Mouse (Mus musculus) megakaryocyte progenitor cell, adult 5-6 weeks (primary cell): ENCODE data around the gene Stat6. TPM values are rescaled to one million over a fixed set of nuclear protein-coding genes. Genes with fewer than 3 reads are reported as not detected.
A peak's percentile ranks its signal among the peaks of the same experiment; 100 is the strongest.

Source experiments
- ATAC-seq: replicated peaks from 2 replicates; pipeline ENCODE4 v1.8.0; 2016; ENCODE audit warnings: mild to moderate bottlenecking, moderate TSS enrichment, inconsistent platforms; ENCODE audit not compliant: poor library complexity
- total RNA-seq, 2 experiments: library from RNA; stranded (forward) in 1 of 2; stranded (reverse) in 1 of 2; fragments of 157-497, 149-512 nt in 1 of 2; fragments of 200-1000 nt in 1 of 2; gene quantifications; 2 replicates each; pipeline versions ENCODE4 v1.2.3 to v1.2.4; 2015 to 2017

Gene Stat6
- total RNA-seq (2015) = 27.3 and 29.6 TPM in 2 replicates
- total RNA-seq (2017) = 38.9 and 42.7 TPM in 2 replicates

DNA sequence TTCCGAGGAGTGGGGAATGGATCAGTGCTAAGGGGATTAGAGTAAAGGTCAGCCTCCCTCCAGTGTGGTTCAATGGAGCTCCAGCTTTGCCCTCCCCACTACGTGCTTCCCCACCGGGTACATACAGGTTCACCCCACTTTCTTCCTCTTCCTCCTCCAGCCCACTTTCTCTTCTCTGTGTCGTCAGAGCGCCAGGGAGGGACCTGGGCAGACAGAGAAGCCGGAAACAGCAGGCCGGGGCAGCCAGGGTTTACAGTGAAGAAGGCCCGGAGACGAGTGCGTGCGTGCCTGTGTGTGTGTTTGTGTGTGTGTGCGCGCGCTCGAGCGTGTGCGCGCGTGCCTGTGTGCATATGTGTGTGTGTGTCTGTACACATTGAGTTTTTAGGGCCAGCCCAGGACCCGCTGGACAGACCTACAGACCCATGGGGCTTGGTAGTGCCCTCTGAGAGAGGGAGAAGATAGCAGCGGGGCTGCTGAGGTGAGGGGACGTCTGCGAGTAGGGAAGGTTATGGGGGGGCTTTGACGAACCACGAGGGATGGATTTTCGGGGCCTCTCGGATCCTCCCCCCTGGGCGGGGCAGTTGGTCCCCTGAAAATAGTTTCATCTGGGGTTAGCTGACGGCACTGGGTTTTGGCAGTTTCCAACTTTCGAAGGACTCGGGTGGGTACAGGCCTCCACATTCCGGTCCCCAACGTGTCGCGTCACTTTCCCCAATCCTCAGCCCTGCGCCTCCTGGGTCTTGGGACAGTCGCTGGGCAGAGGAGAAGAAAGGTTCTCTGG lies at the start of gene Stat6:
Stat6 (plus strand) TSS at position 215 of the 781 bp plus-strand sequence.
- ATAC-seq = peak; percentile 77

GRCm38 (mm10) chr10:127594405-127594804 lies 48.4 kb upstream of the Stat6 start:
- ATAC-seq = peak; percentile 40

DNA sequence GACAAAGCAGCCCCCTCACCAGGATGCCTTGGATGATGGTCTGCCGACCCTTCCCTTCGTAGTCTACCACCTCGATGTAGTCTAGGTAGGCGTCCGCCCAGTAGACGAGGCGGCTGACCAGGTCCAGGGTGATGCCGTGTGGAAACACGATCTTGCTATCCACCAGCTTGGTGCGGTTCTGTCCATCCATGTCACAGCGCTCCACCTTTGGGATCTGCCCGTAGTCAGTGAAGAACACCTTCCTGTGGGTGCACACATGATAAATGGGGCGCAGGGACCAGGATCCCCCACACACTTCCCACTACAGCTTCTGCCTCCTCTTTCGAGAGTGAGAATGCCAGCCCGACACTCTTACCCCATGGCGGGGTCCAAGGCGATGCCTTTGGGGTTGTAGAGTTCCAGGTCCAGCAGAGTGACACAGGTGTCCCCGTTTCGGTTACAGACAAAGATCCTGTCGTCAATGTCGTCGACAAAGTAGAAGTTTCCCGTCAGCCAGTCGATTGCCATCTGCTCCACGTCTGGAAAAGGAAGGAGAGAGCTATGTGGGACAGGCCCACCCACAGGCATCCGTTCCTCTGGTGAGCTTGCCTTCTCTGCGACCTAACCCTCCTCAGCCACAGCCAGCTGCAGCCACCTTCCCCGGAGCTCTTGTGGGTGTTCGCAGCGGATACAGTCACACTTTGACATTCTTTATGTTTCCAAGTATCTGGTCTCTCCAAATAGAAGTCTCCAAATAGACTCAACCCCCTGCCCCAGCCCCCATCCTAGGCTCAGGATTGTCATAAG lies 47.7 kb upstream of the Stat6 start:
- ATAC-seq = no peak

DNA sequence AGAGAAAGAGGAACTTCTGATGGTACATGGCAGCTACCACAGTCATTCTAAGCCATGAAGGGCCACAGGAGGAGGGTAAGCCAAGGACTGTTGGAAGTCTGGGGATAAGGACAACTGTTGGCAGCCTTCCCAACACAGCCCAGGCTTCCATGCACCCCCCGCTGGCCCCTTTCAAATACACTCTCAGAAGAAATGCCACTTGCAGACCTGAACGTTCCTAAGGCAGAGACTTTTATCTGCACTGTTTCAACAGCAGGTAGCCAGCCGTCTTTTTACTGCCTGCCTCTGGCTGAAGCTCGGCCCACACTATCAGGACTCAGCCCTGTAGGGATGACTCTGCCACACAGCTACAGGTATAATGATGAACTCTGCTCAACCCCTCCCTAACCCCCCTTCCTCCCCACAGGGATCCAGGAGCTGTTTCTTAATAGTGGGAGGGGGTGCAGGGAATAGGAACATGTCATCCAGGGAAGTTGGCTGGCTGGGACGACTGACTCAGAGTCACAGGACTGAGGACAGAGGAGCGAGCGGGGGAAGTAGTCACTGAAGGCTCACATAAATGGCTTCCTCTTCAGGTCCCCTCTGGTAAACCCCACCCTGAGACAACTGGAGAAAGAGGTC lies 46.4 kb upstream of the Stat6 start:
- peak; percentile 13; the same call in 1 of the 2 replicates for ATAC-seq

GRCm38 (mm10) chr10:127597311-127597901 lies 45.4 kb upstream of the Stat6 start:
- peak; percentile 69 for ATAC-seq

GRCm38 (mm10) chr10:127598607-127599006 lies 44.2 kb upstream of the Stat6 start:
- no peak for ATAC-seq

GRCm38 (mm10) chr10:127599252-127599651 lies 43.5 kb upstream of the Stat6 start:
- ATAC-seq = 0 out of 2 replicates have a peak, but pooled peaks have one; percentile 7

DNA sequence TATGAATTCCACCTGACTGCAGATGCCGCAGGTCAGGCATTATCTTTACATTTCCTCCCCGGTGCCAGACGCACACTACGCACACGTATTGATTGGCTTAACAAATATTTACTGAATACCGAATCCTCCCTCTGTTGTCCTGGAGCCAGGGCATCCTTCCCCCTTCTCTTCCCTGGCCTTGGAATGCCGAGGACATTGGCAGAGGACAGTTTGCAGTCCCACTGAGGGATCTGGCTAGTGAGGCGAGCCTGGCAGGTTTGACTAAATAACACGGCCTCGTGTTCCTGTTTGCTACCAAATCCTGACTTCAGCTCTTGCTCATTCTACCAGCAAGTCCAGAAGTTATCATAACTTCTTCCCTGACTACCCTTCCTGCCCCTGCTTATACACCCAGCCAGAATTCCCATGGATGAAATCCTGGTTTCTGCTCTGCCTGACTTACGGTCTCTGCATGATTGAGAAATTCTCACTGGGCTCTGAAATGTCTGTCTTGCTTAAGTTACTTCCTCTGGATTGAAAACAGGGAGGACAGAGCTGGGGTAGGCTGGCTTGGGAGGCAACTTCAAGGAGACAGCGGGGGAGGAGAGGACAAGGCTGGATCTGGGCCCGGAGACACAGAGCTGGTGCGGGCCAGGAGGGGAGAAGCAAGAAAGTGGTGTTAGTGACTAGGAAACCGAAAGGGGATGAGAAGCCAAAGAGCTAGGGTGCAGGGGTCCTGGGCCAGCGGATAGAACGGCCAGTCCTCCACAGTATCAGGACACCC lies 42.8 kb upstream of the Stat6 start:
- ATAC-seq = no peak

DNA sequence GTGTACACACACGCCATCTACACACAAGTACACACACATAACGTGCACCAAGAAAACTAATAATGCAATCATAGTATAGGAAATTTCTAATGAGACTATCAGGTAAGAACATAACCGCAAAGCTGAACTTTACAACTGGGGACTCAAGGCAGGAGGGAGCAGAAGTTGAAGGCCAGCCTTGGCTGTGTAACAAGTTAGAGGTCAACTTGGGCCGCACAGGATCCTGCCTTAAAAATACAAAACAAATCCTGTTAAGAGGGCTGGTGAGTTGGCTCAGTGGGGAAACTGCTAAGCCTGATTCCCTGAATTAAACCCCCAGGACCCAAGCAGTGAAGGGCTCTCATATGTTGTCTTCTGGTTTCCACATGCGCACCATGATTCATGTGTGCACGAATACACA lies 40.6 kb upstream of the Stat6 start:
- ATAC-seq = no peak

- ATAC-seq = 0 out of 2 replicates have a peak, but pooled peaks have one; percentile 15
Measured at GRCm38 (mm10) chr10:127603437-127604371, 39.1 kb upstream of the Stat6 start.

- ATAC-seq = peak; percentile 86
Measured at GRCm38 (mm10) chr10:127604465-127605250, 38.1 kb upstream of the Stat6 start.

DNA sequence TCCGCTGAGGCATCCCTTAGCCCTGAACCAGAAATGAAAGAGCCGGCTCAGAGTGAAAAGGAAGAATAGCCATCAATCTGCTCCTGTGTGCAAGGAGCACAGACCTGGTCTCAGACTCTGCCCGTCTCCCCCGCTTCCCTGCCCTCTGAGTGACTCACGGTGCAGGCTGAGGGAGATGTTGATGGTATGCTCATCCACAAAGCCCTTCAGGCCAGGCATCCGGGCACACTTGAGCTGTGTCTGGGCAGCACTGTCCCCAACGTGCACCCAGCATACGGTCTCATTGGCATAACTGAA lies 37.6 kb upstream of the Stat6 start:
- ATAC-seq = no peak

- no peak for ATAC-seq
Measured at GRCm38 (mm10) chr10:127605756-127606155, 37.0 kb upstream of the Stat6 start.

DNA sequence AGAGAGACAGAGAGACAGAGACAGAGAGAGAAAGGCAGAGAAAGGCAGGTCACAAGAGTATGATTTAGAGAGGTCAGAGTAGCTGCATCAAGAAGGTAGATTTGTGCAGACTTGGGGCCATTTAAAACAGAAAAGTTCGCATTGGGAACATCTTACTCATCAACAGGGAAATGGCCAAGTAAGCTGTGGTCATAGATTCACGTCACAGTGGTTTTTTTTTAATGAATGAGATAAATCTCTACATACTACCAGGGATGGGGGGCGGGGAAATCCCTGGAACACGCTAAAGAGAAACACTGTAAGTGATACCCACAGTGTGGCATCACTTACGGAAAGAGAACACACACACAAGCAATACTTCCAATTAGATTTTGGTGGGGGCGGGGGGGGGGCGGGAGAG lies 35.7 kb upstream of the Stat6 start:
- ATAC-seq = no peak

- no peak for ATAC-seq
Measured at GRCm38 (mm10) chr10:127609415-127610065, 33.2 kb upstream of the Stat6 start.

- no peak for ATAC-seq
Measured at GRCm38 (mm10) chr10:127610066-127610415, 32.7 kb upstream of the Stat6 start.

DNA sequence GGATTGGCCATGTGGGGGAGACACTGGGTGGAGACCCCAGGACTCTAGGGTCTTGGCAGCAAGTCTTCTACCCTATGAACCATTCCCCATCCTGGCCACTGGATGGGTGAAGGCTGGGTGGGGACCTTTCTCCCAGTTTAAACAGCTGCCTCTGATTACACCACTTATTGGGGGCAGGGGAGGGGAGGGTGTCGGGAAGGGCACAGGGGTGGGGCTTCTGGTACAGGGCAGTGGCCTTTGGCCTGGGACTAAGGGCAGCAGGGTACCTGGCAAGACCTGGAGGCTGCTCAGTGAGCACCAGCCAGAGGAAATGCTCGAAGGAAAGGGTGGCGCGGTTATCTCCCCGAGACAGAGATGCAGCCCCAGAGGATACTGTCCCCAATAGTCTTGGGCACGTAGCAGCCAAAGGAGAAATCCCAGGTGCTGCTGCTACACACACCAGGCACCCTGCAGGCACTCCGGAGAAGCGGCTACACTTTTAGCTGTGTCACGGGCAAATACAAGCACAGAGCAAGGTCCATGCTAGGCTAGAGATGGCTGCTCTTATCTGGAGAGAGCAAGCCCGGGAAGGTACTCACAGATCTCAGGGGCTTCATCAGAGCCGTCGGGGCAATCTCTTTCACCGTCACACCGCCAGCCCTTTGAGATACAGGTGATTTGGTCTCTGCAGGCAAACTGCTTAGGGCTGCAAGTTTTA lies 30.6 kb upstream of the Stat6 start:
- 0 out of 2 replicates have a peak, but pooled peaks have one; percentile 9 for ATAC-seq
